Mouse (Mus musculus) embryonic fibroblast, embryonic 13.5 days (primary cell): Measurements from ENCODE around the gene Btg2.

Experiments
- CTCF ChIP-seq: IDR thresholded peaks from 2 replicates; pipeline ENCODE4 v1.5.1; 2011; ENCODE audit warnings: mild to moderate bottlenecking, control low read depth, low read length, moderate library complexity, borderline replicate concordance; ENCODE audit not compliant: insufficient read depth
- POLR2A ChIP-seq: IDR thresholded peaks from 2 replicates; pipeline ENCODE4 v1.6.1; 2011; ENCODE audit warnings: low read depth, mild to moderate bottlenecking, control low read depth, low read length, moderate library complexity

DNA sequence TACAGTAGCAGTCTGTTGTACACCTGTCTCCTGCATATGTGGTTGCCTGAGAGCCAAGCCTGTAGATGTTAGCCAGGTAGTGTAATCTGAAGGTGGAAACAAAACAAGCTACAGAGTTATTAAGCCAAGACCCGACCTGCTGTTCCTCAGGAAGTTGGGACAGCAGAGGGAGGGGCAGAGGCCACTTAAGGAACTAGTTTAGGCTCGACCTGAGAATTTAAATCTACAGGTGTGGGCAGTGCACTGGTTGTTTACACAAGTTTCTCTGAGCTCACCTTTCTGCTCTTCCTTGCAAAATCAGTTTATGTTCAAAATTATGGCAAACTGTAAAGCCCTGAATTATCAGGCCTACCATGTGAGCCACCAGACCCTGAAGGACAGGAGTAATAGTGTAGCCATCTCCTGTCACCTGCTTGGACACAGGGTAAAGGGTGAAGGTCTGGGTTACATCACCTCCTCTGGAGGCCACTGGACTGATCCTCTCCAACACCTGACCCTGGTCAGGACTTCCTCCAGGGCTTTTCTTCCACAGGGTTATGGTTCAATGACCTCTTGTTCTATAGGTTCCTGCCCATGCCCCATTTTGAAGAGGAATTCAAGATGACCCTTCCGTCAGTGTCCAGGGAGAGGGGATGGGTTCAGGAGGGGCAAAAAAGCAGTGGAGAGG is 27.0 kb upstream of the Btg2 start:
- TF ChIP-seq POLR2A: no peak
- no peak for TF ChIP-seq CTCF
